Mouse (Mus musculus): ENCODE data around the gene Net1.

DNA sequence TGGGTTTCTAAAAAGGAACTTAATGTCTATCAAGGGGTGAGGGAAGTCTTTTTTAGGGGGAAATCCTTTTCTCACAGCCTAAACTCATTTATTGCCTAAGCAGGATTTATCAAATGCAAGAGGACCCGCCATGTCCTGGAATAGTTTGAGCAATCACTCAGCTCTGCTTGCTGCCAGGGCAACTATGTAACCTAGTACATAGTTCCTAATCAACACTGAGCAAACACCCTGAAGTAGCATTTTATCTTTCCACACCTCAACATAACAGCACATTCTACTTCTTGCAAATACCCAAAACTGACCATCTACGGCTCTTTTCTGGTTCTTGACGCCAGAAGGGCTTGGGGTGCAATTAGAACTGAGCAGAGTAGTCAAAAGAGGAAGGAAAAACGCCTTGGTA is 9.8 kb downstream of the Net1 start:
- TF ChIP-seq CTCF (IDR thresholded peaks at IDR 0.05; ENCODE audit: borderline replicate concordance, insufficient read depth, low read length) (no peak), POLR2A (IDR thresholded peaks at IDR 0.05; ENCODE audit: low read depth, low read length) (no peak)

All from embryonic fibroblast, embryonic 13.5 days (primary cell).